Mouse (Mus musculus): ENCODE results near the gene Etv6. TPM values are rescaled to one million over a fixed set of nuclear protein-coding genes. Genes with fewer than 3 reads are reported as not detected.
A peak's percentile ranks its signal among the peaks of the same experiment; 100 is the strongest.

Etv6 gene
- polyA plus RNA-seq, 1 experiment: 4.4 TPM

DNA sequence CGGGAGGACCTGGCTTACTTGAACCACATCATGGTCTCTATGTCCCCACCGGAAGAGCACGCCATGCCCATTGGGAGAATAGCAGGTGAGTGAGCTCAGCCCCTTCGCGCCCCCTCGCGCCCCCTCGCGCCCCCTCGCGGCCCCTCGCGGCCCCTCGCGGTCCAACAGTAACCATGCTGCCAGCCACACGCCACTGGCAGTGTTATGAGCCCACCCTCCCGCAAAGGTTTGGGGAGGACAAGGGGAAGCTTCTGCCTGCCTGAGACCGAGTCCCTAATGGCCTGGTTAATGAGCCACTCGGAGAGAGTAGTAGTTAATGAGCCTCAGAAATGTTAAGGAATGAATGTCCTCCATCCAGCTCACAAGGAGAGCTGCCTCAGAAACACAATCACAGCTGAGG, 213.2 kb downstream of the Etv6 start:
- Histone ChIP-seq H3K4me1 (ENCODE audit: control insufficient read depth, insufficient read depth, low read length) (peaks cover 11% of the 10 kb centered on the region), H3K36me3 (ENCODE audit: control insufficient read depth, insufficient read depth, low read length) (no peaks in the 10 kb centered on the region; the same call in 1 of the 2 replicates), H3K27me3 (ENCODE audit: control insufficient read depth, insufficient read depth, low read length) (no peaks in the 10 kb centered on the region), H3K4me3 (ENCODE audit: control insufficient read depth, low read depth, low read length) (peak overlapping the region; percentile 93), H3K27ac (ENCODE audit: control insufficient read depth, insufficient read depth, low read depth, low read length) (peak overlapping the region; percentile 73)
- TF ChIP-seq CTCF (IDR thresholded peaks at IDR 0.05; ENCODE audit: control insufficient read depth, insufficient read depth, insufficient replicate concordance, low read depth, low read length): no peak
- 0 out of 2 replicates have a peak, but pooled peaks have one; percentile 33 for TF ChIP-seq POLR2A (IDR thresholded peaks at IDR 0.05; ENCODE audit: control insufficient read depth, low read depth, low read length)

GRCm38 (mm10) chr6:134250764-134251163, 215.3 kb downstream of the Etv6 start:
- Histone ChIP-seq H3K4me3 (ENCODE audit: control insufficient read depth, low read depth, low read length) (no peak overlapping the region), H3K36me3 (ENCODE audit: control insufficient read depth, insufficient read depth, low read length) (no peaks in the 10 kb centered on the region; the same call in 1 of the 2 replicates), H3K4me1 (ENCODE audit: control insufficient read depth, insufficient read depth, low read length) (peaks cover 10% of the 10 kb centered on the region), H3K27me3 (ENCODE audit: control insufficient read depth, insufficient read depth, low read length) (no peaks in the 10 kb centered on the region), H3K27ac (ENCODE audit: control insufficient read depth, insufficient read depth, low read depth, low read length) (no peak overlapping the region)
- TF ChIP-seq CTCF (IDR thresholded peaks at IDR 0.05; ENCODE audit: control insufficient read depth, insufficient read depth, insufficient replicate concordance, low read depth, low read length): no peak
- no peak for TF ChIP-seq POLR2A (IDR thresholded peaks at IDR 0.05; ENCODE audit: control insufficient read depth, low read depth, low read length)

DNA sequence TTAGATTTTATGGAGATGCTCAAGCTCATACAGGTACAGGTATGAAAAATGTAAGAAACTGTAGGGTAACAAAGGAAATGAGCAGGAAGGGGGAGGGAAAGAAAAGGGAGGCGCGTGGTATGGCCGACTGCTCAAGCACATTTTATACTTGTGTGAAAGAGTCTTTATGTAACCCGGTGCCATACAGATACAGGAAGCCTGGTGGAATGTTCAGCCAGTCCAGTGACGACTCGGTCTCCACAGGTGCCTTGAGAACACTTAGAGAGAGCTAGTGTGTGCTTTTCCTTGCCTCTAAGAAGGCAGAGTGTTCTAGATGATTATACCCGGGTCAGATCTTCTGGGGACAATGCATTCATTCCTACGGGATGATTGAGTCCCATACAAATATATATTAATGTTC, 215.9 kb downstream of the Etv6 start:
- Histone ChIP-seq H3K36me3 (ENCODE audit: control insufficient read depth, insufficient read depth, low read length) (no peaks in the 10 kb centered on the region), H3K27me3 (ENCODE audit: control insufficient read depth, insufficient read depth, low read length) (no peaks in the 10 kb centered on the region), H3K4me3 (ENCODE audit: control insufficient read depth, low read depth, low read length) (no peak overlapping the region), H3K4me1 (ENCODE audit: control insufficient read depth, insufficient read depth, low read length) (peaks cover 10% of the 10 kb centered on the region), H3K27ac (ENCODE audit: control insufficient read depth, insufficient read depth, low read depth, low read length) (no peak overlapping the region)
- TF ChIP-seq POLR2A (IDR thresholded peaks at IDR 0.05; ENCODE audit: control insufficient read depth, low read depth, low read length): no peak
- no peak for TF ChIP-seq CTCF (IDR thresholded peaks at IDR 0.05; ENCODE audit: control insufficient read depth, insufficient read depth, insufficient replicate concordance, low read depth, low read length)

DNA sequence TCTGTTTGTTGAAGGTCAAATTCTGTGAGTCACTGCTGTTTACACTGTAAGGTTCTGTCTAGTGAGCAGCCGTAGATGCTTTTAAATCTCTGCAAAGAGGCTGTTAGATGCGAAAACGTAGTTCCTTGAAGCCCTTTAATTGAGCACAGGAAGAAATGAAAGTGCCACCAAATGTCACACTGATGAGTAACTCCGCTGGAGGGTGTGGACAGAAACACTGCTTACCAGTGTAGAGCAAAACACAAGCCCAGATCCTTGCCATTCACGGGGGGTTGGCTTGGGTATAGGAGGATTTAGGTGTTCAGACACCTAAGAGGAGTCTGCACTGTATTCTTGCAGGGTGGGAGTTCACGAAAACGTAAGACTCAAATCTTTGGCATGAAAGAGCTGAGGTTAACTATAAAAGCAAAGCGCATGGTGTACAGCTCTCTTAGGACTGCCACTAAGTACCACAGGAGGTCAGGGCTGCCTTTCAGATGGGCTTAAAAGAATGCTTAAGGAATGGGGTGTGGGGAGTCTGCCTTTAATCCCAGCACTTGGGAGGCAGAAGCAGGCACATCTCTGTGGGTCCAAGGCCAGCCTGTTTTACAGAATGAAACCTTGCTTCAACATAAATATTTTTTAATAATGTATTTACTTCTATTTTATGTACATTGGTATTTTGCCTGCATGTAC, 216.7 kb downstream of the Etv6 start:
- no peak overlapping the region for H3K27ac ChIP-seq (ENCODE audit: control insufficient read depth, insufficient read depth, low read depth, low read length)
- no peaks in the 10 kb centered on the region for H3K36me3 ChIP-seq (ENCODE audit: control insufficient read depth, insufficient read depth, low read length)
- H3K4me1 ChIP-seq (ENCODE audit: control insufficient read depth, insufficient read depth, low read length): peaks cover 10% of the 10 kb centered on the region
- no peak overlapping the region for H3K4me3 ChIP-seq (ENCODE audit: control insufficient read depth, low read depth, low read length)
- no peak for TF ChIP-seq CTCF (IDR thresholded peaks at IDR 0.05; ENCODE audit: control insufficient read depth, insufficient read depth, insufficient replicate concordance, low read depth, low read length)
- no peak for TF ChIP-seq POLR2A (IDR thresholded peaks at IDR 0.05; ENCODE audit: control insufficient read depth, low read depth, low read length)
- H3K27me3 ChIP-seq (ENCODE audit: control insufficient read depth, insufficient read depth, low read length): no peaks in the 10 kb centered on the region

DNA sequence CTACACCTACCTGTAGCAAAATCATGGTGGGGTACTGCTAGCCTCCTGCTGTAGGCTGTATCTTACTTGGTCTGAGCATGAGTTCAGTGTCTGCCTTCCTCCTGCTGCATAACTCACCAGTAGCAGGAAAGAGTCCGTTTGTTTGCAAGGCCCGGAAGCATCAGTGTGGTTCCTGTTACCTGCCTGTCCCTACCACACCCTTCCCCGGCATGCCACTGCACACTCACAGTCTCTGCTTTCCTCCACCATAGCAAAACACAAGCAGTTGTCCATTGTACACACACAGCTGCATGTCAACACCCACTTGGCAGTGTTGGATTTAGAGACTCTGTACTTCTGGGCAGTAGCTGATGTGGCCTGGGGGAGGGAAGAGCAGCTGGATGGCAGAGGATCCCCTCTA, 220.9 kb downstream of the Etv6 start:
- Histone ChIP-seq H3K27me3 (ENCODE audit: control insufficient read depth, insufficient read depth, low read length) (no peaks in the 10 kb centered on the region), H3K4me1 (ENCODE audit: control insufficient read depth, insufficient read depth, low read length) (no peaks in the 10 kb centered on the region), H3K4me3 (ENCODE audit: control insufficient read depth, low read depth, low read length) (no peak overlapping the region), H3K36me3 (ENCODE audit: control insufficient read depth, insufficient read depth, low read length) (no peaks in the 10 kb centered on the region), H3K27ac (ENCODE audit: control insufficient read depth, insufficient read depth, low read depth, low read length) (no peak overlapping the region)
- TF ChIP-seq CTCF (IDR thresholded peaks at IDR 0.05; ENCODE audit: control insufficient read depth, insufficient read depth, insufficient replicate concordance, low read depth, low read length): no peak
- TF ChIP-seq POLR2A (IDR thresholded peaks at IDR 0.05; ENCODE audit: control insufficient read depth, low read depth, low read length): no peak

GRCm38 (mm10) chr6:134259913-134260312, 224.4 kb downstream of the Etv6 start:
- Histone ChIP-seq H3K4me3 (ENCODE audit: control insufficient read depth, low read depth, low read length) (no peak overlapping the region), H3K27ac (ENCODE audit: control insufficient read depth, insufficient read depth, low read depth, low read length) (no peak overlapping the region), H3K36me3 (ENCODE audit: control insufficient read depth, insufficient read depth, low read length) (no peaks in the 10 kb centered on the region), H3K4me1 (ENCODE audit: control insufficient read depth, insufficient read depth, low read length) (no peaks in the 10 kb centered on the region), H3K27me3 (ENCODE audit: control insufficient read depth, insufficient read depth, low read length) (no peaks in the 10 kb centered on the region)
- TF ChIP-seq CTCF (IDR thresholded peaks at IDR 0.05; ENCODE audit: control insufficient read depth, insufficient read depth, insufficient replicate concordance, low read depth, low read length) (peak; percentile 52; the same call in 1 of the 2 replicates), POLR2A (IDR thresholded peaks at IDR 0.05; ENCODE audit: control insufficient read depth, low read depth, low read length) (no peak)

- Histone ChIP-seq H3K27me3 (ENCODE audit: control insufficient read depth, insufficient read depth, low read length) (no peaks in the 10 kb centered on the region), H3K4me3 (ENCODE audit: control insufficient read depth, low read depth, low read length) (no peak overlapping the region), H3K4me1 (ENCODE audit: control insufficient read depth, insufficient read depth, low read length) (no peaks in the 10 kb centered on the region), H3K27ac (ENCODE audit: control insufficient read depth, insufficient read depth, low read depth, low read length) (no peak overlapping the region), H3K36me3 (ENCODE audit: control insufficient read depth, insufficient read depth, low read length) (no peaks in the 10 kb centered on the region)
- TF ChIP-seq POLR2A (IDR thresholded peaks at IDR 0.05; ENCODE audit: control insufficient read depth, low read depth, low read length) (no peak), CTCF (IDR thresholded peaks at IDR 0.05; ENCODE audit: control insufficient read depth, insufficient read depth, insufficient replicate concordance, low read depth, low read length) (no peak)
Observed at GRCm38 (mm10) chr6:134261904-134262303, 226.4 kb downstream of the Etv6 start.

All from testis, adult 2 months (tissue).